Mouse (Mus musculus) lung, postnatal 36 days (tissue): ENCODE data around the gene Usp18.

ENCODE experiments used
- DNase-seq: peaks from one replicate; pipeline ENCODE4 v3.0.0; 2022; ENCODE audit warnings: mixed read lengths

Gene Usp18

DNA sequence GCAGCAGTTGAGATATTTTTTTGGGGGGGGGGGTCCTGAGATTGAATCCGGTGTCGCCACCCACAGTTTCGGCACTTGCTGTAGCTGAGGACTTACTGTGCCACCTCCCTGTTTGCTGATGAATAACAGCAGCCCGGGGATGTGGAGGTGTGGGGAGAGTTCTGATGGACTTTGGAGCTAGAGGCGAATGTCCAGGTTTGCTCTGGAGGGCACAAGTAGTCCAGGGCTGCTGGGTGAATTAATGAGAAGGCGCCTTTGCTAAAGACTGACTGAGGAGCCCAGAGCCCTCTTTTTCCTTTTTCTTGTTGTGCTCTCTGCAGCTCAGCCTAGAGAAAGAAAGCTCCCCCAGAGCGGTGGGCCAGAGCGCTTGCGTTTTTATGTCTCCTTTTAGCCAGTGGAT is 58.9 kb downstream of the Usp18 start:
- no peak for DNase-seq

DNA sequence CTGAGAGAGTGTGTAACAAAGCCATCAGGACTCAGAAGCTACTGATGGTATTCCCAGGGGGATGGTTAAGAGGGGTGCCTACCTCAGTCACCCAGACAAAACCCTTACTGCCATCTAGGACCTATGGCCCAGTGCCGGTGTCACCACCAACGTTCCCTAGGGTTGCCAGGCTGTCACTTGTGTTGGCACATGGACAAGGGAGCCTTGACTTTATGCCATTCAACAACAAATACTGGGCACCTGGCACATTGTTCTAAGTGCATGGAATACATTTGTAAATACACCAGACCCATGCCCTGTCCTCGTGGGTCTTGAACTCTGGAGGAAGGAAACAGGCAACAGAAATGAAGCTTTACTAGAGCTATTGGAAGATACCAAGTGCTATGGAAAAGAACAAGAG is 59.9 kb downstream of the Usp18 start:
- DNase-seq = no peak

DNA sequence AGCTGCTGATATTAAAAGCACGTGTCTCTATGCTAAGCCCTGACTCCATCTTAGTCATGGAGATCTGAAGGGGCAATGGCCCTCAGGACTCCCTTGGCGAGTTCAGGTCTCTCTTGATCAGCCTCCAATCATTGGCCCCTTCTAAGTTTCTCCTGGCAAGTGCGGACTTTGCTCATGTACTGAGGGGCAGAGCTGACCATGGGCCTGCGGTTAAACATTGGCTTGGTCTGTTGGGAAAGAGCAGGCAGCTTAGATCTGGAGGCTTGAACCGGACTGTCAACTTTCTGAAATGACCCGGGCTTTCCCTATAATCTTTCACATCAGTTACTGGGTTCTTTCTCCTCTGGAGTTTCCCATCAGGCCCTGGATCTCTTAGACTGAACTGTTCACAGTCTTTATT is 65.3 kb downstream of the Usp18 start:
- DNase-seq = no peak

DNA sequence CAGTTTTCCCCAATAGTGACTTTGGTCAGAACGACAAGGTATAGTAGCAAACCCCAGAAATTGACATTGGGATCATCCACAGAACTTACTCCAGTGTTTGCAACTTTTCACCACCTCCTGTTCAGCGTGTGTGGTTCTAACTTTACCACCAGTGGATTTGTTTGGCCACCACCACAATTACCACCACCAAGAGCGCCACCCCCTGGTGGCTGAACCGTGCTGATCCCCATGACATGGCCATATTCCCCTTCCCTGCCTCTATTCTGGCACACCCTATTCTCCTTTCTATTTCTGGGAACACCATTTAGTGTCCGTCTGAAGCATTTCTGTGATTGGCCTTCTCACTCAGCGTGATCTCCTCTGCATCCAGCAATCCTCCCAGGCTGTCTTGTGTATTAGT is 73.4 kb downstream of the Usp18 start:
- no peak for DNase-seq
